Mouse (Mus musculus): Measurements from ENCODE around the gene Snf8. TPM values are rescaled to one million over a fixed set of nuclear protein-coding genes. Genes with fewer than 3 reads are reported as not detected.

Gene Snf8
- total RNA-seq (2021): 10 to 100 TPM; 26.5 to 30.1 TPM
- long read RNA-seq, experiment 1, transcript Snf8-201 (8 exons, 1,004 nt): major isoform, 22 of 34 reads
- long read RNA-seq, experiment 1, partial matches to known transcripts: 5 of 34 reads
- long read RNA-seq, experiment 1, other reads (novel, unspliced or antisense): 5 of 34 reads
- long read RNA-seq, experiment 2, transcript Snf8-201 (8 exons, 1,004 nt): major isoform, 22 of 38 reads
- long read RNA-seq, experiment 2, partial matches to known transcripts: 13 of 38 reads
- long read RNA-seq, experiment 2, other reads (novel, unspliced or antisense): 0 of 38 reads

- intact Hi-C loops (cut with DNase I): loop anchor here (5.0 kb wide), 1 partner anchor 43 kb away; the partner anchor contains the start of gene Atp5g1
- DNase-seq: peak; percentile 90 to 93
Observed at GRCm38 (mm10) chr11:96034596-96035052, at the start of gene Snf8. Gene Snf8, plus strand, starts transcription at chr11:96034885.

- DNase-seq: no peak
- intact Hi-C loops (cut with DNase I): no loop called here
Observed at GRCm38 (mm10) chr11:95987854-95988447, 46.7 kb upstream of the Snf8 start.

GRCm38 (mm10) chr11:95988533-95988932 is 46.2 kb upstream of the Snf8 start:
- DNase-seq: peak in 1 of 2 experiments; percentile 46
- intact Hi-C loops (cut with DNase I): no loop called here

GRCm38 (mm10) chr11:95989864-95990263 is 44.8 kb upstream of the Snf8 start:
- DNase-seq: no peak
- intact Hi-C loops (cut with DNase I): no loop called here

GRCm38 (mm10) chr11:95990431-95990830 is 44.3 kb upstream of the Snf8 start:
- intact Hi-C loops (cut with DNase I): no loop called here
- no peak for DNase-seq

GRCm38 (mm10) chr11:95990886-95991708 is 43.6 kb upstream of the Snf8 start:
- DNase-seq: no peak
- intact Hi-C loops (cut with DNase I): no loop called here

GRCm38 (mm10) chr11:95994151-95994550 is 40.5 kb upstream of the Snf8 start:
- intact Hi-C loops (cut with DNase I): no loop called here
- no peak for DNase-seq

- intact Hi-C loops (cut with DNase I): loop anchor here (10.0 kb wide), 1 partner anchor 202 kb away; no protein-coding TSS in a partner anchor
- DNase-seq: no peak
Observed at GRCm38 (mm10) chr11:96003100-96003900, 31.4 kb upstream of the Snf8 start.

- no peak for DNase-seq
- intact Hi-C loops (cut with DNase I): loop anchor here (10.0 kb wide), 1 partner anchor 201 kb away; no protein-coding TSS in a partner anchor
Observed at GRCm38 (mm10) chr11:96003969-96004792, 30.5 kb upstream of the Snf8 start.

GRCm38 (mm10) chr11:96004793-96005402 is 29.8 kb upstream of the Snf8 start:
- intact Hi-C loops (cut with DNase I): loop anchor here (10.0 kb wide), 1 partner anchor 200 kb away; no protein-coding TSS in a partner anchor
- DNase-seq: no peak

- intact Hi-C loops (cut with DNase I): loop anchor here (10.0 kb wide), 1 partner anchor 199 kb away; no protein-coding TSS in a partner anchor
- peak in 1 of 2 experiments; percentile 45 for DNase-seq
Observed at GRCm38 (mm10) chr11:96005403-96006271, 29.0 kb upstream of the Snf8 start, which contains the start of gene Igf2bp1. Gene Igf2bp1, minus strand, starts transcription at chr11:96005940.

GRCm38 (mm10) chr11:96006367-96006851 is 28.3 kb upstream of the Snf8 start:
- intact Hi-C loops (cut with DNase I): loop anchor here (10.0 kb wide), 1 partner anchor 198 kb away; no protein-coding TSS in a partner anchor
- DNase-seq: peak in 1 of 2 experiments; percentile 19

GRCm38 (mm10) chr11:96006852-96007515 is 27.7 kb upstream of the Snf8 start:
- peak in 1 of 2 experiments; percentile 20 for DNase-seq

GRCm38 (mm10) chr11:96007516-96008235 is 27.0 kb upstream of the Snf8 start:
- peak in 1 of 2 experiments; percentile 29 for DNase-seq
- intact Hi-C loops (cut with DNase I): loop anchor here (10.0 kb wide), 1 partner anchor 197 kb away; no protein-coding TSS in a partner anchor

More at GRCm38 (mm10) chr11:96006852-96007515, 27.7 kb upstream of the Snf8 start:
- intact Hi-C loops (cut with DNase I): loop anchor here (10.0 kb wide), 1 partner anchor 198 kb away; no protein-coding TSS in a partner anchor

GRCm38 (mm10) chr11:96008827-96009226 is 25.9 kb upstream of the Snf8 start:
- intact Hi-C loops (cut with DNase I): loop anchor here (10.0 kb wide), 1 partner anchor 196 kb away; no protein-coding TSS in a partner anchor

GRCm38 (mm10) chr11:96011982-96012381 is 22.7 kb upstream of the Snf8 start:
- intact Hi-C loops (cut with DNase I): no loop called here
- no peak for DNase-seq

More at GRCm38 (mm10) chr11:96008827-96009226, 25.9 kb upstream of the Snf8 start:
- DNase-seq: no peak

Measured in gastrocnemius, postnatal 36 days (tissue).